Mouse (Mus musculus) v-Abl transformed pro-B cells (cell line): ENCODE measurements around the gene Zfp652.

Source experiments
- in situ Hi-C, 2 experiments: fragments of 400-800 bp; cut with MboI; formaldehyde crosslinking; loops; one replicate each; pipeline ENCODE4 v1.15.1; 2025; ENCODE audit not compliant: unreplicated experiment in 2 of 2

The Zfp652 gene

DNA sequence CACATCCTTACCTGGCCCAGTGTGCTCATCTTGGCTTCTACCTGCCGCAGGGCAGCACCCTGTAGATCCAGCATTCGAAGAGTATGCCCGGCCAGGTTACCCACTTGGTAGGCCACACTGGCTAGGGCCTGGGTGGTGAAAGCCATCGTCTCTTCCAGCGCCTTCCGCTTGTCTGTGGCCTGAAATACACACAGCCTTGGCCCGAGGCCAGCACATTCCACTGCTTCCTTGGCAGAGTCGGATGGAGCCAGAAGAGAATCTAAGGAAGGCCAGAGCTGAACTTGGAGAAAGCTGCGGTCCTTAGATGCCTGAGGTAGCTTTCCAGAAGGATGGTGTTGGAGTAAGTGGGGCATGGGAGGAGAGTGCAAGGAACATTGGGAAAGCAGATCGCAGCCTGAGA, 124.6 kb downstream of the Zfp652 start, which contains the start of gene Gngt2:
Gngt2 (plus strand) TSS at position 158 of the 400 bp plus-strand sequence.
- in situ Hi-C loops, result loop anchor here in 1 of 2 experiments (25.0 kb wide), 1 partner anchor 150 kb away; no protein-coding TSS in a partner anchor

DNA sequence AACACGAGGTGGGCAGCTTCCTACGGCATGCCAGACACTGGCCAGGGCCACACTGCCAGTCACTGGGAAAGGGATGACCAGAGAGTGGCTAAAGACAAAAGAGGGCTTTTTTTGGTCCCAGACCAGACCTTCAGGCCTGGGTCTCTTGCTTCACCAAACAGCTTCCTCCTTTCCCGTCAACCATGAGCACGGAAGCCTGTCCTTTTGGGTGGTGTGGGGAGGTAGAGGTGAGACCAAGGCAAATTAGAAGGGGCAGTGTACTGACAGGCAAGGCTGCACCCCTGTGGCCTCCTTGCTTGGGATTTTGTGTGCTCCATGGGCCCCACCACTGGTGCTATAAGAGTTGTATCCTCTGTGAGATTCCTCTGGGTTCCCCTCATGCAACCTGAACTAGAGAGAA, 126.1 kb downstream of the Zfp652 start:
- in situ Hi-C loops, result loop anchor here in 1 of 2 experiments (25.0 kb wide), 1 partner anchor 151 kb away; no protein-coding TSS in a partner anchor

DNA sequence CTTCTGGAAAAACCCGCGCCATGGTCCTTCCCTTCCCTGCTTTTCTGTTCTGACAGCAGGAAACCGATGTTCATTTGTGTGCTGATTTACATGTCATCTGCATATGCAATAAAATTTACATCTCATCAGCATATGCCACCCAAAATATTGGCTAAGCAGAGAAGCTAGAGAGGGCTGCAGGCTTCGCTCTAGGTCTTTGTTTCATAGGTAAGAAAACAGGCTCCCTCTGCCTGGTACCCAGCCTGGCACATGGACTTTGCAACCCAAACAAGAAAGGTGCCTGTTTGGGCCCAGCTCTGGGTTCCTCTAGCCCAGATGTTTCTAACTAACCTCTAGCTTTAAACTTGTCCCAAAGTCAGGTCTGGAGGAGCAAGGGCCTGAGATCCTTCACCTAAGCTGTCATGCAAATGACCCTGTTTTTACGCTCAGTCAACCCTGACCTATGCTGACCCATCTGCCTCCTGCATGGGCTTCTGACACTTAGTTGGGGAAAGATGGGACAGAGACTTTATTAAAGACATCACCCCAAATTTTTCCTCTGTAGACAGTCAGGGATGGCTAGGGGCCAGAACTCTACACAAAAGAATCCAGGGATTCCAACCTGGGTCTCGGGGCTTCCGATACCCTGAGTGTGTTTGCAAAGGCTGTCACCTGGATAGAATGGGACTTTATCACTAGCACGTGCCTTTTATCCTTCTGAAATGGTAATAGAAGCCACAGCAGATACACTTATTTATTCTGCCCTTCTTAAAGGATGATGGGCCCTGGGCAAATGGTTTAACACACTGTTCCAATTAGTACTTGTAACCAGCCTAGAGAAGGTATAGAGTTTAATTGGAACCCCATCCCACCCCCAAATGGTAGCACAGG, 126.8 kb downstream of the Zfp652 start:
- in situ Hi-C loops, result loop anchor here in 1 of 2 experiments (25.0 kb wide), 1 partner anchor 152 kb away; no protein-coding TSS in a partner anchor

DNA sequence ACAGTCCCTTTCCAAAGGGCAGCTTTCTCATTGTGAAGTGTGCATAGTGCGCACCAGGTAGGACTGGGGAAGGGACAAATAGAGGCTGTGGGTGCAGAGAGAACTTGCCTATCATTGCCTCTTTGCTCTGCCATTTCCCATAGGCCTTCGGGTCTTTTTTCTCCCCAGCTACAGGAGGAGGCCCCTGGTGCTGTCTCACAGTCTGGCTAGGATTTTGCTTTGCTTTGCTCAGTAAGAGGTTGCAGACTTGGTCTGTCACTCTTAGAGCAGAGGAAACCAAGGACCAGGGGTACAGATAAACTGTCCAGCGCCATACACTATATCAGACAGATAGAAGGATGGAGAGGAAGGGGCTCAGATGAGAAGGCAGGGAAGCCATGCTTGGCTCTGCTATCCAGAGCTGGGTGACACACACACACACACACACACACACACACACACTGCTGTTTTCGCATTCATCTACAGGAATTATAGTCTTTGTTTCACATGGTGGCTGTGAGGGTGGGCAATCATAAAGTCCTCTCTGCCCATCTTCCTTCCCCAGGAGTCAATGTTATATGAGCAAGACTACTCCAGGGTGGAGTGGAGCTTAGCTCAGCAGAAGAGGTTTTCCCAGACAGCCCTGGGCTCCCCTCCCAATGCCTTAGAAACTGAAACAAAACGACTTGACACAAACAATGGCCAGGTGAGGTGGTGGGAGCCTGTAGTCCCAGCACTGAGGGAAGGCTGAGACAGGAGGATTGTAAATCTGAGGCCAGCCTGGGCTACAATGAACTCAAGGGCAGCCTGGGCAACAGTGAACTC, 128.4 kb downstream of the Zfp652 start:
- in situ Hi-C loops, result loop anchor here in 1 of 2 experiments (25.0 kb wide), 1 partner anchor 154 kb away; no protein-coding TSS in a partner anchor

DNA sequence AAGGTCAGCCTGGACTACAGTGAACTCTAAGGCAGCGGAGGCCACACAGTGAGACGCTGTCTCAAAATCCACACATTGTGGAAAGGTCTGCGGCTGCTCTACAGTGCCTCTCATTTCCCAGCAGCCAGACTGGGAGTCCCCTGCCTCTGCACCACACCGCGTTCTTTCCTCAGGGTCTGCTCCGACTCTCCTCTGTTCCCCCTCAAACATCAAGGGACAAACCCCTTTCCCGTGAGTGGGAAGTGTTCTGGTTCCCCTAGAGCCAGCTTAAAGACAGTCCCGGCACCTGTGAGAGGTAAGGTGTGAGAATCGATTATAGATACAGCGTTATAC, 129.0 kb downstream of the Zfp652 start:
- in situ Hi-C loops, result loop anchor here in 1 of 2 experiments (25.0 kb wide), 1 partner anchor 154 kb away; no protein-coding TSS in a partner anchor

DNA sequence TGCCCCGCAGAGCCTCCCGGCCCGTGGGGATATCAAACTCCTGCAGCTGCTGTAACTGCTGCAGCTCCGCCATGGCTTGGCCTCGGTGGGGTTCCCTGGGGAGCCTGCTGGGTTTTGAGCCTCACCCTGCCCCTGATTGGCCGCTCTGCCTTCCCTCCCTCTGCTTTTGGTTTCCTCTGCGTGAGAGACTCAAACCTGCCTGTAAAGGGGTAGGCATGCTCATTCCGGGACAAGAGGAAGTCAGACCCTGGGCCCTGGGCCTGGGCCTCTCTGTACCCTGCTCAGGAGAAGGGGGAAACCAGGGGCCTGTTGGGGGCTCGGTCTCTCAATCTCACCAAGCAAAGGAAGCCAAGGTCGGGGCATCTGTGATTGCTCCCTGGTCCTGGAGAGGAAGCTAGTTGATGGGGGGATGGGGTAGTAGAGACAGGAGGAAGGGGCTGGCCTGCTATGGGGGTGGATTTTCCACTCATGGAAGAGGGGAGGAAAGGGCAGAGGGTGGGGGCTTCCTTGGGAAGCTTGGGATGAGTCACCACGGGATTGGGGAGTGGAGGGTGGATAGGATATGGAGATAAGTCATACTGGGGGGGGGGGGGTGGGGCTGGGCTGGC, 129.7 kb downstream of the Zfp652 start, which contains the start of gene Abi3:
Abi3 (minus strand) TSS at position 403 of the 608 bp plus-strand sequence.
- in situ Hi-C loops, result loop anchor here in 1 of 2 experiments (25.0 kb wide), 1 partner anchor 155 kb away; no protein-coding TSS in a partner anchor

DNA sequence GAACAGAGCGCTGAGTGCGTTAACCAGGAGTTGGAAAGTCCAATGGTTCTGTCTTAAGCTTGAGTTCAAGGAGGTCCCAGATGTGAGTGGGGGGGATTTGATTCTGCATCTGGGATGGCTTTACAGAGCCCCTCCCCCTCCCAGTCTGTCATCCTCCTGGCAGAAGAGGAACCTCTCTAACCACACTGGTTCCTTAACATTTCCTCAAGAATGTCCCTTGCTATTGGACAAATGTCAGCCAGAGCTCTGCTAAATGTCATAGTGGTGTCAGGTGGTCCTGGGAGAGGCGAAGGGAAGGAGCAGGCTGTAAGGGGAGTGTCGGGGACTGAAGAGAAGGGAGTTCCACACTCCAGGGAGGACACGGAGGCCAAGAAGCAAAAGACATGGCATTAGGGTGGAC, 130.5 kb downstream of the Zfp652 start:
- in situ Hi-C loops, result loop anchor here in 1 of 2 experiments (25.0 kb wide), 1 partner anchor 156 kb away; no protein-coding TSS in a partner anchor

DNA sequence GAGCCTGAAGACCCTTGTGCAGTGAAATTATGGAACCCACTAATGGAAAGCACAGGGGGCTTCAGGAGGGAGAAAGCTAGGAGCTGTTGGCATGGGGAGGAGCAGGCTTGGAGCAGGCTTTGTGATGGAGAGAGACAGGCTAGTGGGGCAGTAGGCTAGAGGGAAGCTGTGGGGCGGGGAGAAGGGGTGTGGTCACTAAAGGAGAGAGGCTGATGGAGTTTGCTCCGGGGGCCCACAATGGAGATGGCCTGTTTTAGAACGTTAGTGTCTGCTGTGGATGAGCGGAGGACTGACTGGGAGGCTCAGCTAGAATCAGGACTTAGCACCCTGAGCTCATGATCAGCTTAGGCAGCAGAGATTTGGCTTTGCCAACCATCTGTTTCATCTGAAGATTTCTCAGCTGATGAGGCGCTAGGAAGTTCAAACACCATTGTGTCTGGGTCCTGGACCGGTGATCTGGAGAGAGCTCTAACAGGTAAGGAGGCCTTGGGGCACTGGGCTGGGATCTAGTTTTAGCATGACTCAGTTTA, 131.0 kb downstream of the Zfp652 start:
- in situ Hi-C loops, result loop anchor here in 1 of 2 experiments (25.0 kb wide), 1 partner anchor 156 kb away; no protein-coding TSS in a partner anchor

DNA sequence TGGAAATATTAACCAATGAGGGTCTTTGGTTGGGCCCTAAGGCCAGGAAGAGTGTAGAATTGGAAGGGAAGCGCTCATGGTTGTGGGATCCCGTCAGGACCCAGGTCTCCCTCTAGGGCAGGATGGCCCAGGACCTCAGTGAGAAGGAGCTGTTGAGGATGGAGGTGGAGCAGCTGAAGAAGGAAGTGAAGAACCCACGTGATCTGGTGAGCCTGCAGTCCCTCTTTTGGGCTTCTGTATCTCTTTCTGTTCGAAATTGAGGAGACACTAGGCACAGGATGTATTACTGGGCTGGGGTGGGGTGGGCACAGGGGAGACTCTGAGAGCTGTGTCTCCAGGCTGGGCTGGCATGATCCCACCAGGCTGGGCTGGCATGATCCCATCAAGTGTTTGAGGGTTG, 132.5 kb downstream of the Zfp652 start:
- in situ Hi-C loops, result loop anchor here in 1 of 2 experiments (25.0 kb wide), 1 partner anchor 158 kb away; no protein-coding TSS in a partner anchor

DNA sequence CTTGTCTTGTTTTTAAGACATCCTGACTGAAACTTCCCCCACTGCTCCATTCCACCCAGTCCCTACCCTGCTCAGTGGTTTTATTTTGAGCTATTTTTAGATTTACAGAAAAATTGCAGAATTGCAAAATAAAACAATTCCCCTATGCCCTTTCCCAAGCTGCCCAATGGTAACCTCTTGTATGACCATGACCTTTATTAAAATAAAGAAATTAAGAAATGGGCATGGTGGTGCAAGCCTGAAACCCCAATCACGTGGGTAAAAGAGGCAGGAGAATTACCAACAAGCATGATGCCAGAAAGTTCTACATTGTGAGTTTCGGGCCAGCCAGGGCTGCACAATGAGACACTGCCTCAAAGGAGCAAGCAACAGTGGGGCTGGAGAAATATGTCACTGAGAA, 138.4 kb downstream of the Zfp652 start:
- in situ Hi-C loops, result loop anchor here (5.0 to 25.0 kb wide), 2 partner anchors 164 to 186 kb away; partner anchors contain the start of gene Snf8 (in 1 of the 2)

DNA sequence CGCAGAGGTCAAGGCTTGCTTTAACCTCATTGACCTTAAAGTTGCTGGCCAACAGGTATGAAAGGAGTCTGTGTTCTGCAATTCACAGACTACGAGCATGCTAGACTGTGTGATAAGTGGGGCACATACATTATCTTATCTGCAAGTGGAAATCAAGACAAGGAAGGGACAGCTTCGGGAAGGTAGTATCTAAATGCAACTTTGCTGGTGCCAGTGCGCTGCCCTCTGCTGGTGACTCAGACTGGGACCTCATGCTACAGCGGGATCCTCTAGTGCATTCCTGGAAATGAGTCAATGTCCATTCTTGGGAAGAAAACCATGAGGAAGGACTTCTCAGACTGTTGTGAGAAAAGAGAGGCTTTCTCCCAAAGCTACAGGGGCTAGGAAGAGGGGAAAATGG, 141.2 kb downstream of the Zfp652 start:
- in situ Hi-C loops, result loop anchor here (5.0 to 25.0 kb wide), 2 partner anchors 166 to 184 kb away; partner anchors contain the start of gene Snf8 (in 1 of the 2)

DNA sequence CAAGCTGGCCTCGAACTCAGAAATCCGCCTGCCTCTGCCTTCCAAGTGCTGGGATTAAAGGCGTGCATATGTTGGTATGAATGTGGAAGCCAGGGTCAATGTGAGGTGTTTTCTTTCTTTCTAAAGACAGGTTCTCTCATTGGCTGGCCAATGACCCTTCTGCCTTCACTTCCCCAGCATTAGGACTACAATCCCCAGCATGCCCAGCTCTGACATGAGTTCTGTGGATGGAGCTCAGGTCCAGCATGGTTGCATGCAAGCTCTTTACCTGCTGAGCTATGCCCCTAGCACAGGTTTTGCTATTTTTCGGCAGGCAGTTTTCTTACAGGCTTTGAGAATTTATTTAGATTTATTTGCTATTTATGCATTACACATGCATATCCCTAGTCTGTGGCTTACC, 144.8 kb downstream of the Zfp652 start:
- in situ Hi-C loops, result loop anchor here in 1 of 2 experiments (25.0 kb wide), 1 partner anchor 180 kb away; the partner anchor contains the start of gene Snf8

DNA sequence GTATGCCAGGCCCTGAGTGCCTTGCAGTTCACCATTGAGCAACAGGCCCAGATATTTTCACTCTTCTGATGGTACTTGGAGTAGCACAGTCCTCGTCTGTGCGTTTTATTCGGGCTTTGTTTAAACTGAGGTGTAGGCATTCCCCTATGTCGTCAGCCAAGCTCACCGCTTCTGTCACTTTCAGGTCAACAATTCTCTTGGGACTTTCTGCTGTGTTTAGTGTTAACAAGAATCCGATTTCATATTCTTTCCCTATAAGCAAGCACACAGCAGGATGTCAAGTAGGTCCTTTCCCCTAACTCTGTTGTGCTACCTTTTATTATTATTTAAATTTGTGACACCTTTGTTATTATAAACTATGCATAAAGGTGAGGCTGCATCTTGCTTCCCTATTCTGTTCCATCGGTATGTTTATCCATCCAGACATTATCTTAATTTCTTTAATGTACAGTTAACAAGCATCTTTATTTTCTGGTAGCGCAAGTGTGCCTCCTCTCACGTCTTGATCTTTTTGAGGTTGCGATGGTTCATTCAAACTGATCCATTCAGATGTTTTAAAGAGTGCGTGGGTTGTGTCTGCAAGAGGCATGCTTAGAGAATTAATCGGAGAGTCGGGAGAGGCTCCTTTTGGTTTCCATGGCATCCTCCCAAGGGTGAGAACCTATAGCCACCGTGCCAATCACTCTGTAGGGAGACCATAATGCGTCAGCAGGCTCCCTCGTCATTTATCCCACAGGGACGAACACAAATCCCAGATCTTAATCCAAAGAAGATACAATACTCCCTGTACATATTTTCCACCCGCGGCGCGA, 145.4 kb downstream of the Zfp652 start:
- in situ Hi-C loops, result loop anchor here in 1 of 2 experiments (25.0 kb wide), 1 partner anchor 179 kb away; the partner anchor contains the start of gene Snf8

DNA sequence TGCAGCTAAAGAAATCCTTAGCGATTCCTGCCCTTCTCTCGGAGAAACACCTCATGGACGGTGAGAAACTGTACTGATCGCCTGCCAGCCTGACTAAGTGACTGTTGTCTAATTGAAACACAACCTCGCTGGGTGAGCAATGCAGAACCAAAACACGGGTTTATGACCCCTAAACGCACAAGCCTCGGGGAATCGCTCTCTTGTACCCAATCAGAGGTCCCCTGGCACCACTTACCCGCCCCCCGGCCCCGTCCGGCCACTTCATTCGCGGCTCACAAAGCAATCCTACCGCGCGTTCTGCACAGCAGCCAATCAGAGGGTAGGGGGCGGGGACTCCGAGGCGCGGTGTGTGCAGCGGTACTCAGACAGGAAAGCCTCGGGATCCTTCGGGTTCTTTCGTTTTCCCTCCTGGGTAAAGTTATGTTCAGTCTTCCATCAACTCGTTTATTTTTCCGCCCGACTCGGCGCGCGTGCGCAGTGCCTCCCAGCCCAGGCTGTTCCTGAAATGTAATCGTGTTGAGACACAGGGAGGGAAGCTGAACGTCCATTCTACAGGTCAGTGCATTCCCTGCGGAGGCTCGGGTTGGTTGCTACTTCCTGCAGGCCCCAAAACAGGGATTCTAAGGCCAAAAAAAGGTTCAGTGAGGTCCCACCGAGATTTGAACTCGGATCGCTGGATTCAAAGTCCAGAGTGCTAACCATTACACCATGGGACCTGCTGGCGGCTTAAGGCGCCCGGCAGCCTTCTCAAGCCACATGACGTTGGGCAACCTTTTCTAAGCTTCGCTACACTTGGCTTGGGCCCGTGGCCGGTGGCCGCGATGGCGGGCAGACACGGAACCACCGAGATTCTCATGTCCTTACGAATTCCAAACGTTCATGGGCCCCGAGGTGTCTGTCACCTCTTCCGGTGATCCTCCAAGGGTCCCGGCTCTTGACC, 146.3 kb downstream of the Zfp652 start:
- in situ Hi-C loops, result loop anchor here in 1 of 2 experiments (25.0 kb wide), 1 partner anchor 179 kb away; the partner anchor contains the start of gene Snf8

DNA sequence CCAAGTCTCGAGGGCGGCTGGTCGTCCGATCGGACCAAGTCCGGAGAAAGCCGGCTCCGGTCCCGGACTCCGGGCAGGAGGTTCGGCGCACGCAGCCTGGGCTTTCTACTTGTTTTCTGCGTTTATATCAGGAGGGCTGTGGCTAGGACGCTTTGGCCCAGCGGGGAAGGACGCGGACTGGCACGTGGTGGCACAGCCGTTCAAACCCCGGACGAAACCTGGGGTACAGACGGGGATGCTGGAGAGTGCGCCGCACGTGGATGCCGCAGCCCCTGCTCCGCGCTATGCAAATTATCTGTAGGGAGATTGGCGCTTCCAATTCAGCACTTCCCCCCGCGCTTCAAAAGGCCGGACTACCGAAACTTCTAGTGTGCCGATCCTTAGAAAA, 147.0 kb downstream of the Zfp652 start:
- in situ Hi-C loops, result loop anchor here in 1 of 2 experiments (25.0 kb wide), 1 partner anchor 178 kb away; the partner anchor contains the start of gene Snf8

DNA sequence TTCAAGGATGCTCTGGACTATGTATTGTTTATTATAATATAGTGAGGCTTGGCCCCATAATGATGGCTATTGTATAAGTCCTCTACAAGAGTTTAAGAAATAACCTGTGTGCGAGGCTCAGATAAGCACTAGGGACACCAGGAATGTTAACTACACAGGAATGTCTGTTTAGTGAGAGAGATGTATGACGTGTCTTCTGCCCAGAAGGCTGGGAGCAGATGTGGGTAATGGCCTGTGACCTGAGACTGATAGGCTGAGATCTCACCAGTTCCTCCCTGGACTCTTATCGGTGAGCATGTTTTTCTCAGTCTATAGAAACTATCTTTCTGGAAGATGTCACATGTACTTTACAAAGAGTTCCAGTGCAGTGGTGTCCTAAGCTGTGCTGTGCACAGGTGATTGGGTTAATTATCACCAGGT, 147.6 kb downstream of the Zfp652 start:
- in situ Hi-C loops, result loop anchor here (5.0 to 25.0 kb wide), 2 partner anchors 33 to 177 kb away; partner anchors contain the start of gene Snf8 (in 1 of the 2)

DNA sequence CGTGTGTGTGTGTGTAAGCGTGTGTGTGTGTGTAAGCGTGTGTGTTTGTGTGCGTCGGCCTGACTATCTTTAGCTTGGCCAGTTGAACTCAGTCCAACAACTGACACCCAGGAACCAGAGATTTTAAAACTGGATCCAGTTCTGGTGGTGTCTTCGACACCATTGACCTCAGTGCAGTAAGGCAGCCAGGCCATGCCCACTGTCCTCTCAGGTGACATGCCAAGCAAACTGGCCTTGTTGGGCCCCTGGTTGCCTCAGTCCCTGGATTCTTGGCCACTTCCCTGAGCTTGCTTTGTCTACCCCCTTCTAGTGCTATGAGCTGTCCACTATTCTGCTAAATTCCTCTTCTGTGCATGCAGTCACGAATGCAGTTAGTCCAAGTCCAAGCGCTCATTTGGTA, 148.9 kb downstream of the Zfp652 start:
- in situ Hi-C loops, result loop anchor here (5.0 to 25.0 kb wide), 2 partner anchors 34 to 176 kb away; partner anchors contain the start of gene Snf8 (in 1 of the 2)
